Mouse (Mus musculus) Patski (cell line): ENCODE results near the gene Epm2a. TPM values are rescaled to one million over a fixed set of nuclear protein-coding genes. Genes with fewer than 3 reads are reported as not detected.

Source experiments
- ATAC-seq: fragments of 100-300 bp; one replicate; pipeline ENCODE4 v1.8.0; 2021
- CTCF ChIA-PET: fragments of 350-600 bp; sonication (Branson Sonifier 250); formaldehyde crosslinking; loops from one replicate; lab custom pipeline; 2022; ENCODE audit warnings: inconsistent platforms; lab: Charles Lee
- POLR2A ChIA-PET: fragments of 350-600 bp; sonication (Branson Sonifier 250); formaldehyde crosslinking; loops from one replicate; lab custom pipeline; 2022; ENCODE audit warnings: antibody characterized with exemption, inconsistent platforms; lab: Charles Lee
- DNase-seq: peaks from one replicate; pipeline ENCODE4 v3.0.0-alpha.2; 2011; ENCODE audit warnings: low read depth, low spot score
- H3K27me3 ChIP-seq: fragments of 371-371 bp; one replicate; pipeline ENCODE4 v1.5.1; 2021
- CTCF ChIP-seq: fragments of 100-300 bp; IDR thresholded peaks from one replicate; pipeline ENCODE4 v1.5.1; 2021
- in situ Hi-C: fragments of 300-500 bp; cut with MboI; formaldehyde crosslinking; loops from 3 replicates; pipeline ENCODE4 v1.11.1; 2018; ENCODE audit warnings: low pct_unique_long_range_greater_than_20kb, mixed read lengths
- polyA plus RNA-seq: library from polyadenylated mRNA; unstranded; gene quantifications from one replicate; pipeline ENCODE4 v1.2.3, GENCODE M21; 2021

The Epm2a gene
- polyA plus RNA-seq, 1 experiment from 2014 or later = 3.2 TPM

DNA sequence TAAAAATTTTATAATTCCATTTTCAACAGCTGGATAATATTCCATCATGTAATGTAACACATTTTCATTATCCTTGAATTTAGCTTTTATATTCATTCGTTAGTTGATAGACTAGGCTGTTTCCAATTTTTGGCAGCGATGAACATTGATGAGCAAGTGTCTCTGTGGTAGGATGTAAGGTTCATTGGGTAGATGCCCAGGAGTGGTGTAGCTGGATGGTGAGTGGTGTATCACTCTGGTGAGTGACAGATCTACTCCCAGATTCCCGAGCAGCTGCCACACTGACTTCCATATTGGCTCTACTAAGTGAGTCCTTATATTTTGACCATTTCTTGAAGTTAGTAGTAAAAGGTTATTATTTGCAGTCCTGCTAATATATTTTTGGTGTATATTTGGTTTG lies 76.9 kb downstream of the Epm2a start:
- no peak for TF ChIP-seq CTCF
- in situ Hi-C loops = no loop called here
- ATAC-seq (no peak), DNase-seq (no peak)
- CTCF ChIA-PET = no interaction called here
- POLR2A ChIA-PET = no interaction called here
- H3K27me3 ChIP-seq = no peaks in the 10 kb centered on the region

DNA sequence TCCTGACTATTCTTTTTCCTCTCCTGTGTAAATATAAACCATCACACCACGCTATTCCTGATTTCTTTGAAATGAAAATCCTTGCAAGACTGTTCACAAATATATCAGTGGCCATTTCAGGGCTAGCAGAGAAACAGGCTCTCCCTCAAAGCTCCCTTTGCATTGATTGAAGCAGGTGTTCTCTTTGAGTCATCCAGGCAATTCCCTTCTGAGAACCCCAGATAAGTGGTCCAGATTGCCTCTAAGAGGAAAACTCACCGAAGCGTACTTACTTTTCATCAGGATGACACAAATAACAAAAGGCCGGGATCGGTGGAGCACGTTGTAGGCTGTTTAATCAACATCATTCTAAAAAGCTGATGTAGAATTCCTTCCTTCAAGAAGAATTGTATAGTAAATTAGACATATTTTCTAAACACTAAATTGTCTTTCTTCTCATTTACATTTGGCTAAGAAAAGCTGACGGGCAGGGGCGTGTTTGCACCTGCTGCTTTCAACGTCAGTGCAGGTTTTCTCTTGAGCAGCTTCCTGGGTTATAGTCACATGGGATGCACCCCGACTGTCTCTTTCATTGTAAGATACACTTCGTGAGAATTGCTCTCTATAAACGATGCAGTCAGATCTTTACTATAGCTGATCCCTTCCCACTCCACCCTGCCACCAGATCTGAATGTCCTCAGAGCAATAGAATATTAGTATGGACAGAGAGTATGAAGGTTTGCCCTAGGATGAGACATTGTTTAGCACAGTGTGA lies 86.0 kb downstream of the Epm2a start:
- H3K27me3 ChIP-seq = no peaks in the 10 kb centered on the region
- ChIA-PET POLR2A (no interaction called here), CTCF (no interaction called here)
- no peak for ATAC-seq
- TF ChIP-seq CTCF = no peak
- in situ Hi-C loops = no loop called here
- no peak for DNase-seq

DNA sequence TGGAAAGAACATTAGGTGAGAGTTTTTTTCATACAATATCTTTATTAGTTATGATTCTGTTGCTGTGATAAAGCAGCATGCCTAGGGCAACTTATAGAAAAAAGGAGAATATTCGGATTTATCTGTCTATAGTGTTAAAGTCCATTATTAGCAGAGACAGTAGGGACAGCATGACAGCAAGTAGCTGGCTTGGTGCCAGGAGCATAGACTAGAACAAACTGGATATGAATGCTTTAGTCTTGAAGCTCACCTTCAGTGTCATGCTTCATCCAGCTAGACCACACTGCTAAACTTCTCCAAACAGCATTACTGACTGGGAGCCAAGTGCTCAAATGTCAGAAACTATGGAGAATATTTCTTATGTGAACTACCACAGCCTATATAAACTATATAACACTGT lies 93.8 kb downstream of the Epm2a start:
- H3K27me3 ChIP-seq = no peaks in the 10 kb centered on the region
- DNase-seq = no peak
- CTCF ChIA-PET = no interaction called here
- POLR2A ChIA-PET = no interaction called here
- in situ Hi-C loops = no loop called here
- TF ChIP-seq CTCF = no peak
- ATAC-seq = no peak

DNA sequence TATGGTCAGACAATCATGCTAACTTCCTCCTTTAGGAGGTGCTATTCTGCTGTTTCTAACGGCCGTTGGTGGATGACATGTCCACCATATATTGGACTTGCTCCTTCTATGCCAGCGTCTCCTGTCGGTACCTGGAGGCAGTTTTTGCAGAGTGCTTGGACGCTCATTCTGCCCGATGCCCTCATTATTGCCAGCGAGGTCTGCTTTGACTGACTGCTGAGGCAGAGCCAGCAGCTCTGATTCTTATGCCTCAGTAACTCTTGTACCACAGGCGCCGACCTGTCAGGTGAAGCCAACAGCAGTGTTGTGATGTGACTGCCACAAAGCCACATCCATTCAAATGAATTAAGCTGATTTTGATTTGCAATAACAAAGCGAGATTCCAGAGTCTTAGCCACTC lies 95.3 kb downstream of the Epm2a start:
- CTCF ChIA-PET = interaction anchor here (1.0 kb wide), 1 partner anchor 11 kb away, joined by 5 read pairs; no protein-coding TSS in a partner anchor

DNA sequence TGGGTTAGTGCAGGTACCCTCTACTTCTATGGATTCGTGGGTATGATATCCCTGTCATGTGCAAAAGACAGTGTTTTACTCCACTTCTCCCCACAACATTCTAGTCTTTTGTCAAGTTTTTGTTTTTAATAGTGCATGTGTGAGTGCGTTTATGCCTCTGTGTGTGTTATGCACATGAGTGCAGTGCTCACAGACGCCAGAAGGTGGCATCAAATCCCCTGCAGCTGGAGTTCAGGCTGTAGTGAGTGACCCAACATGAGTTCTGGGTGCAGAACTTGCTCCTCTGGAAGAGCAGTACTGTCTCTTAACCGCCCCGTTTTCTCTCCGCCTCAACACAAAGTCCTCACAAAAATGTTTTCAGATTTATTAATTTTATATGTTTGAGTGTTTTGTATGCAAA lies 96.1 kb downstream of the Epm2a start:
- DNase-seq = no peak
- no peak for ATAC-seq
- no peak for TF ChIP-seq CTCF
- ChIA-PET POLR2A (no interaction called here), CTCF (interaction anchor here (1.0 kb wide), 1 partner anchor 11 kb away, joined by 5 read pairs; no protein-coding TSS in a partner anchor)
- H3K27me3 ChIP-seq = no peaks in the 10 kb centered on the region
- in situ Hi-C loops = no loop called here

More for the DNA sequence above, 95.3 kb downstream of the Epm2a start:
- no peaks in the 10 kb centered on the region for H3K27me3 ChIP-seq
- POLR2A ChIA-PET = no interaction called here
- no peak for ATAC-seq
- no peak for TF ChIP-seq CTCF
- no peak for DNase-seq
- in situ Hi-C loops = no loop called here

DNA sequence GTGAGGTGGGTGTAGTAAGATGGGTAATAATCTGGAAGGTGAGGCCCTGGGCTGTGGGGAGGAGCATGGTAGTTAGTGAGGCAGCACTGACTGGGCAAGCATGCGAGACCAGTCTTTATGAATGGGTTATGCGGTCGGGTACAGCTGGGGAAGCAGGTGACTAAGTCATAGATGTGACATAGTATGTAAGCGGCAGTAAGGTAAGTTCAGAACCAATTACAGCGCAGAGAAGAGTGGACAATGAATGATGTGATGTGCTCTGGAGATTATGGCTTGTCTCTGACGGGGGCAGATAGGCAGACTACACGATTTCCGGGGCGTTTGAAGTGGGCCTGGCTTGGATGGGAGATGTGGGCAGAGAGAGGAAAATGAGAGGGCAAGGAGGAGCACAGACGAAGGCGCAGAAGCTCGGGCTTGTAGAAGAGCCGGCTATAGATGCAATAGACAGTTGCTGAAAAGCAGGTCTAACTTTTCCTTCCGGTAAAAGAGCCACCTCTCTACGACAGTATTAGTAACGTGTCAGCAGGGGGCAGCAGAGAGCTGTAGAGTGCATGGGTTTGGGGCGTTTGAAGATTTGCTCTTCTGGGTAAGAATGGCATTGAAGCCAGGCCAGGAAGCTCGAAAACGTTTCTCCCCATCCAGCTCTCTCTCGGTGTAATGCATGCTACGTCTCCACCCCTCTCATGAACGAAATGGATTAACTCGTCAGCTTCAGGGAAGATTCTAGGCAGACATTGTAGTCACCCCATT lies 106.5 kb downstream of the Epm2a start:
- ATAC-seq = peak; percentile 97
- in situ Hi-C loops = loop anchor here (10.0 to 25.0 kb wide), 3 partner anchors 545 to 1538 kb away; no protein-coding TSS in a partner anchor

DNA sequence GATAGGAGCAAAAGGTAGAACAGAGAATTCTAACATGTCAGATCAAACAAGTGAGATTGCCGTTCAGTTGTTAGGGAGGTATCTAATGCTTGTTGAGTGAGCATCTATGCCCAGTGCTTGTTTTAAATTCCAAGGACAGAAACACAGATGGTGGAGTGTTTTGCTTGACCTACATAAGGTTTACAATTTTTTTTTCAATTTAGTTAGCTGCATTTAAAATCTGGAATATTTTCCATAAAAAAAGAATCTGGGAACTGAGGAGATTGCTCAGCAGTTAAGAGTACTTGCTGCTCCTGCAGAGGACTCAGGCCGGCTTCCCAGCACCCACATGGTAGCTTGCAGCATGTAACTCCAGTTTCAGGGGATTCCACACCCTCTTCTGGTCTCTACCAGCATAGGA lies 109.3 kb downstream of the Epm2a start:
- ATAC-seq = no peak
- H3K27me3 ChIP-seq = no peaks in the 10 kb centered on the region
- no peak for TF ChIP-seq CTCF
- DNase-seq = no peak
- CTCF ChIA-PET = no interaction called here
- in situ Hi-C loops = loop anchor here (10.0 to 25.0 kb wide), 3 partner anchors 542 to 1535 kb away; no protein-coding TSS in a partner anchor
- POLR2A ChIA-PET = no interaction called here

More for the DNA sequence above, 106.5 kb downstream of the Epm2a start:
- peak; percentile 88 for TF ChIP-seq CTCF
- peak; percentile 22 for DNase-seq
- ChIA-PET POLR2A (no interaction called here), CTCF (interaction anchor here (0.7 to 1.6 kb wide), 10 partner anchors 11 to 1100 kb away, joined by 3 to 6 read pairs (median 3); no protein-coding TSS in a partner anchor)
- no peaks in the 10 kb centered on the region for H3K27me3 ChIP-seq

DNA sequence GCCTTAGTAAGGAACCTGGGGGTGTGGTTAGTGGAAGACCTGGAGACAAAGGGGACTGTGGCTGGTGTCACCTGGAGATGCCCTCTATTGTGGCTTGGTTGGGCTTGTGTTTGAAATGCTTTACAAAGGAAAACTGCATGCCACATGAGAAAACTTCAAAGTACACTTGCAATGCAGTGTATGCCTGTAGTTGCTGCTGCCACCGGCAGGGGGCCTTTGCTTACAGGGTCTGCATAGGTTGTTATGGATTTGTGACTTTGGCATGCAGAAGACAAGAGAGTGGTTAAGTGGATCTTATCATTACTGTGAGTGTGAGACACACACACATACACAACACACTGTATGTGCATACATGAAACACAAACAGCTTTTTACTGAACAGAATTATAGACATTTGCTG lies 114.2 kb downstream of the Epm2a start:
- no peaks in the 10 kb centered on the region for H3K27me3 ChIP-seq
- no peak for TF ChIP-seq CTCF
- ATAC-seq = no peak
- POLR2A ChIA-PET = no interaction called here
- DNase-seq = no peak
- in situ Hi-C loops = loop anchor here (10.0 to 25.0 kb wide), 3 partner anchors 537 to 1530 kb away; no protein-coding TSS in a partner anchor
- CTCF ChIA-PET = no interaction called here

DNA sequence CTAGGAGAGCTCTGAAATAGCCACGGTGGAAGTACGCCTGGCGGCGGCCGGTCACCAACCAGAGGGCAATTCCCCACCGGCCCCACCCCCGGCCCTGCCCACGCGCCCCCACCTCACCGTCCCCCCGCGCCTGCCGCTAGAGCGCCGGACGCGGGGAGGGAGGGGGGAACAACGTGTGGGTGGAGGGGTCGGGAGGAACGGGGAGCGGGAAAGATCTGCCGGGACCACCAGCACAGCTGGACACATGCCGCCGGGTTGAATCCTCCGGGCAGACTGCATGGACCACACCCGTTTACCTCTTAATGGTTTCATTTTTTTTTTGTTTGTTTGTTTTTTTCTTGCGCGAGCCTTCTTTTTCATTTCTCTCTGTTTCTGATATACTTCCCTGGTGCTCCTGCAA lies 148.8 kb downstream of the Epm2a start:
- ChIA-PET POLR2A (no interaction called here), CTCF (no interaction called here)
- ATAC-seq (peak; percentile 100), DNase-seq (peak; percentile 28)
- no peak for TF ChIP-seq CTCF
- in situ Hi-C loops = no loop called here
- no peaks in the 10 kb centered on the region for H3K27me3 ChIP-seq

Other genes with a start within 250 kb of the Epm2a start
- 13.7 TPM for gene Shprh, start 194.0 kb upstream of the Epm2a start, polyA plus RNA-seq
- gene Fbxo30, start 62.1 kb upstream of the Epm2a start, polyA plus RNA-seq = 21.3 TPM